Mouse (Mus musculus) midbrain, embryonic 13.5 days (tissue): ENCODE measurements at regions not wholly inside any gene's neighbourhood (a gene's known extent, or its start where the extent isn't known, plus 50 kb on each side); places are given as distances from the start of the nearest gene placed in this dataset.

ENCODE experiments used
- ATAC-seq: fragments of 200-750 bp; cut with Nextera tagmentation; 2 replicates; pipeline ENCODE4 v1.8.0; 2017; ENCODE audit warnings: mild to moderate bottlenecking, moderate TSS enrichment, moderate library complexity
- H3K27ac ChIP-seq: fragments of 300-500 bp; sonication (generic); 2 replicates; pipeline ENCODE4 v1.5.1; 2015; ENCODE audit warnings: inconsistent platforms, mild to moderate bottlenecking, moderate library complexity
- H3K27me3 ChIP-seq: fragments of 300-500 bp; sonication (generic); 2 replicates; pipeline ENCODE4 v1.6.1; 2015; ENCODE audit warnings: mild to moderate bottlenecking, inconsistent platforms
- H3K36me3 ChIP-seq: fragments of 300-500 bp; sonication (generic); 2 replicates; pipeline ENCODE4 v1.6.1; 2015; ENCODE audit warnings: mild to moderate bottlenecking, inconsistent platforms
- H3K4me1 ChIP-seq: fragments of 300-500 bp; sonication (generic); replicated peaks from 2 replicates; pipeline ENCODE4 v1.6.1; 2015; ENCODE audit warnings: inconsistent platforms
- H3K4me2 ChIP-seq: fragments of 300-500 bp; sonication (generic); replicated peaks from 2 replicates; pipeline ENCODE4 v1.6.1; 2015; ENCODE audit warnings: moderate library complexity, mild to moderate bottlenecking, inconsistent platforms
- H3K4me3 ChIP-seq: fragments of 300-500 bp; sonication (generic); replicated peaks from 2 replicates; pipeline ENCODE4 v1.5.1; 2015; ENCODE audit warnings: mild to moderate bottlenecking, inconsistent platforms
- H3K9ac ChIP-seq: fragments of 300-500 bp; sonication (generic); replicated peaks from 2 replicates; pipeline ENCODE4 v1.6.1; 2015; ENCODE audit warnings: mild to moderate bottlenecking, inconsistent platforms
- H3K9me3 ChIP-seq: fragments of 300-500 bp; sonication (generic); 2 replicates; pipeline ENCODE4 v1.6.1; 2016; ENCODE audit warnings: mild to moderate bottlenecking, inconsistent platforms
- WGBS: fragments of 180-500 bp; shearing (Covaris S2); methylation state at CpG from one replicate; pipeline ENCODE4 v1.1.7; 2015; 5-methylcytosine and 5-hydroxymethylcytosine counted together

DNA sequence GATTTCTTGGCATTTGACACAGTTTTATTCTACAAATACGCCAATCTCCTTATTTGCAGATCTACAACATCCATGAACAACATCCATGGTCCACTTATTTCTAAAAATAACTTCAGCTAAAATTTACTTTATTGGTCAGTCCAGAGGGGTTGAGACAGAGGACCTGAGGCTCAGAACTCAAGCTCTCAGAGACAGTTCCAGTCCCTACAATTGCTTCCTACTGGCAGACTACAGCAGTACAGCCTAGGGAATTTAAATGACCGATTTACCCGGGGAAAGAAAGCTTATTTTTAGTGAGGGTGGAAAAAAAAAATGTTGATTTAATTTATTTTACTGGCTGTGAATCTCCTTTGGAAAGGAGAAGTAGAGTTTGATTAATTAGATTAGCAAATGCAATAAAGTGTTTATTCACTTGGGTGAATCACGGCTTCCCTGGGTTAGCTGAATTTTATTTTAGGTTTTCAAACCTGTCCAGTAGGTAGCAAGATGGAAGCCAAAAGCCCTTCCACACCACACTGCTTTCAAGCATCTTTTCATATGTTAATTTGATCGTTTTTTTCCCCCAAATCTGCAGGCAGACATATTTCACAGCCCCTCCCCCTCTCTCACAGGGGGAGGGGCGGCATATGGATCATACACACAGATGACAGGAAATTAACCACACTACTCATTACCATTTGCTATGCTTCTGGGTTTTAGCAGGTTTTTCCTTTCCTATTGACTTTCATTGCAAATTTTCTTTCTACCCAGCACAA is 143.0 kb downstream of the Sox4 start:
- peak; percentile 35; the same call in 1 of the 2 replicates for ATAC-seq
- H3K4me1 ChIP-seq, result peaks cover 71% of the 10 kb centered on the region
- 25% methylated on average over 6 of the region's 6 CpGs for WGBS

DNA sequence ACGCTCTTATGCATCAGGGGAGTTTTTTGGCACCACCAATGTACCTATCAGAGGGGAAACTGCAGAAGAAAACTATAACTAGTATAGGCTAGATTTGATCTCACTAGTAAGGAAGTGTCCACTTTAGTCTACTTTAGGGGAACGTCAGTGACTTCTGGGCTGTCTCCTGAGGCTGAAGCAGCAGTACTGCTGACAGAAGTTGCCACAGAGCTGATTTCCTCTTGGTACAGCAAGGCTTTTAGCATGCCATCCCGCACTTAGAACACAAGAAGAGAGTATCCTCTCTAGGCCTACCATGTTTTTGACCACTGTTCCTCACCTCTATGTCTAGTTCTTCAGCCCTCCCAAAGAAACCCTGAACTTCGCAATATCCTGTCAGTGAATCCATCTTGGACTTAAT is 148.2 kb downstream of the Sox4 start:
- Histone ChIP-seq H3K4me3 (no peak overlapping the region), H3K4me2 (no peak overlapping the region), H3K27ac (no peak overlapping the region), H3K36me3 (no peaks in the 10 kb centered on the region), H3K9ac (no peak overlapping the region), H3K4me1 (peaks cover 42% of the 10 kb centered on the region), H3K27me3 (no peaks in the 10 kb centered on the region), H3K9me3 (no peaks in the 10 kb centered on the region)
- ATAC-seq, result no peak
- 72% methylated on average over 4 of the region's 4 CpGs for WGBS

More for the DNA sequence above, 143.0 kb downstream of the Sox4 start:
- peak overlapping the region; percentile 90 for H3K27ac ChIP-seq
- no peak overlapping the region for H3K4me3 ChIP-seq
- peak overlapping the region; percentile 24 for H3K4me2 ChIP-seq
- no peak overlapping the region for H3K9ac ChIP-seq
- no peaks in the 10 kb centered on the region for H3K9me3 ChIP-seq
- no peaks in the 10 kb centered on the region for H3K36me3 ChIP-seq
- H3K27me3 ChIP-seq, result no peaks in the 10 kb centered on the region

DNA sequence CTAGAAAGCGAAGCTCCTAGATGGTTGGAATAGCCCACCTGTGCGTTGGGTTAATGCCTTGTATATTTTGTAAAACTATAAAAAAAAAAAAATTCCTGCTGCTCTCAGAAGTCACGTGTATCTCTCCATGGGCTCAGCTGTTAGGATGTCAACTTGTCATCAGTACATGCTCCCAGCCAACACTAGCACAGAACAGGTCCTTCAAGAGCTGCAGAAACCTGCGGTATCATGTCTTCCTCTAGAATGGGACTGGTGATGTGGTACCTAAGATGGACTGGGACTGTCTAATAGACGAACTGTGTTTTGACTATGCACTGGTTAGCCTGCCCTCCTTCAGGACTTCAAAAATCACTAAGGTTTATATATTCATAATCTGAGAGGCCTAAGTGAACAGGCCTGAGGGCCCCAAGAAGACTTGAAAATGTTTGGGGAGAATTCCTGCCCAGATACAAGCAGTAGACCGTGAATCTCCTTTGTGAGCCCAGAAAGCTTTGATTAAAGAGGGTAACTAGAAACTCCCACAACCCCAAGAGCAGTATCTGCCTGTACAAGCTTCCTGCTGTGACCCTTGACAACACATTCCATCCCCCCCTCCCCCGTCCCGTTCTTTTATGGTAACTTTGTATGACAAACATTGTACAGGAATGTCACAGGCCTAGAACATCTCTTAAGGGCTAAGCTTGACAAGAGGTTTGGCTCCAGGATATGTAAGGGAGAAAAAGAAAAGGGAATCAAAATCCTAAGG is 152.1 kb downstream of the Sox4 start:
- peaks cover 42% of the 10 kb centered on the region for H3K4me1 ChIP-seq
- no peak overlapping the region for H3K9ac ChIP-seq
- 37% methylated on average over 8 of the region's 8 CpGs for WGBS
- H3K36me3 ChIP-seq, result no peaks in the 10 kb centered on the region
- ATAC-seq, result peak; percentile 57; the same call in 1 of the 2 replicates
- no peak overlapping the region for H3K4me2 ChIP-seq
- no peaks in the 10 kb centered on the region for H3K9me3 ChIP-seq
- no peaks in the 10 kb centered on the region for H3K27me3 ChIP-seq
- no peak overlapping the region for H3K4me3 ChIP-seq
- H3K27ac ChIP-seq, result 0 out of 2 replicates have a peak overlapping the region, but pooled peaks have one; percentile 22

DNA sequence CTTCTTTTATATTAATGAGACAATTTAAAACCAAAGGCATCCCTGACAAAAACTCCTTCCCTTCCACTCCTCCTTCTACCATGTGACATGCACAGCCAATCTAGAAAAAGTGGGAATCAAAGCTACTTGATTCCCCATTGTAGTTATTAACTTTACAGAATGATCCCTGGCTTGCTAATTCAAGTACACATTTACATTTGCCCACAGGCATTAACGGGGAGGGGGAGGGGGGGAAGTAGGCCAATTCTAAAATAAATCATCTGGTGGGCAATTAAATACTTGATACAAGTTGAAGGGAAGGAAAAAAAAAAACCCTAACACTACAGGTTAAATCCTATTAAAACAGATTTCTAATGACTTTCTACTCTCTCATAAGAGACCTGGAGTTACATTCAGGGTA is 152.8 kb downstream of the Sox4 start:
- H3K4me1 ChIP-seq, result peaks cover 40% of the 10 kb centered on the region
- no peaks in the 10 kb centered on the region for H3K9me3 ChIP-seq
- H3K4me2 ChIP-seq, result no peak overlapping the region
- WGBS, result 33% methylated on average over 1 of the region's 1 CpGs
- ATAC-seq, result no peak
- H3K27me3 ChIP-seq, result no peaks in the 10 kb centered on the region
- H3K27ac ChIP-seq, result no peak overlapping the region; the same call in 1 of the 2 replicates
- H3K36me3 ChIP-seq, result no peaks in the 10 kb centered on the region
- no peak overlapping the region for H3K4me3 ChIP-seq
- H3K9ac ChIP-seq, result no peak overlapping the region

DNA sequence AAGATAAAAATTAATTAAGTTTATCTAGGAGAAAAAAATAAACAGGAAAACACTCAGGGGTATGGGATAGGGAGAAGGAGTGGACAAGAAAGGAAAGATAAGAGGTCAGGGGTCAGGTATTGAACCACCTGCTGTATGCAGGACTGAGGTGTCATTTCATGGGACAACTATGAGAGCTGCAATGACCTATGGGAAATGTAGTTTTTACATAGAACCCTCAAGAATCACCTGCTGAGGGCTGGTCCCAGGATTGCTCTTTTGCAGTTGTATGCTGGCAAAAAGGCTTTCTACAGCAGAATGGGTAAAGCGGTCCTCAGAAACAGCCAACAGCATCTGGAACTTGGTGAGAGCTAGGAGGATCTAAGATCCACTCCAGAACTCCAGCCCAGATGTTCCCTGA is 154.0 kb downstream of the Sox4 start:
- Histone ChIP-seq H3K36me3 (no peaks in the 10 kb centered on the region), H3K4me3 (no peak overlapping the region), H3K4me1 (peaks cover 49% of the 10 kb centered on the region), H3K4me2 (no peak overlapping the region), H3K9me3 (no peaks in the 10 kb centered on the region), H3K27ac (0 out of 2 replicates have a peak overlapping the region, but pooled peaks have one; percentile 5), H3K9ac (no peak overlapping the region), H3K27me3 (no peaks in the 10 kb centered on the region)
- ATAC-seq, result no peak
- WGBS, result 84% methylated on average over 1 of the region's 1 CpGs

DNA sequence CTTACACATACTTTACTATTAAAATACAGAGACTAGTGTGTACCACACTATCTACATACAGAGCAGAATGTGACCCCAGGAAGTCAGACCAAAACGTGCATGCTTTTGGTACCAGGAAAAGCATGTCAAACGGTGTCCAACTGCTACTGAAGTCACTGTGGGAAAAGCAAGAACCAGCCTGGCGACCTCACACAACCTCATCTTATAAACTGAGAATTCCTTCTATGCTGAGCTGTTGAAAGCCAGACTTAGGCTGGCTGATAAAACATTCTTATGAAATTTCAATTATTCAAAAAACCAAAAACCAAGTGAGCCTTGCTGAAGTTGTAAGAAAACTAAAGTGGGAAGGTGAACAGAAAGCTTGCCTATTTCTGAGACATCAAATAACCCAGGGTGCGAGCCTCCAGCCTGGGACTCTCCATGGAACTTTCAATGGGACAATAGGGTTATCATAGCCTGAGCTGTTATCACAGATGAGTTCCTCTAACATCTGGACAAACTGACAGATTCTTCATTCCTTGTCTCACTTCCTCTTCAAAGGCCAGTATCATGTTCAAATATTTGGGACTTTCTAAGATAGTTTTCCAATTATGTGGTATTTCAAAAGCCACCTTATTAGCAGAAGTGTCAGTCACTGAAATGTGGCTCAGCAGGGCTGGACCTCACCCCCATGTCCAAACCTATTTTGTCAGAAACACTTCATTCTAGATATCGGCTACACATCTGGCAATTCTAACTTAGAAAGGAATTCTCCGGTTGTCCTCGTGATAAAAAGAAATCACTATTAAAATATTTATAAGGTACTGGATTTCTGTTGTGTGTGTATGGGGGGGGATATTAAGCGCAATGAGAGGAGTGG is 155.7 kb downstream of the Sox4 start:
- H3K4me2 ChIP-seq, result no peak overlapping the region
- no peak overlapping the region for H3K9ac ChIP-seq
- H3K27ac ChIP-seq, result 0 out of 2 replicates have a peak overlapping the region, but pooled peaks have one; percentile 3
- H3K27me3 ChIP-seq, result no peaks in the 10 kb centered on the region
- no peak for ATAC-seq
- no peak overlapping the region for H3K4me3 ChIP-seq
- H3K9me3 ChIP-seq, result no peaks in the 10 kb centered on the region
- H3K4me1 ChIP-seq, result peaks cover 66% of the 10 kb centered on the region
- 67% methylated on average over 8 of the region's 8 CpGs for WGBS
- H3K36me3 ChIP-seq, result no peaks in the 10 kb centered on the region

DNA sequence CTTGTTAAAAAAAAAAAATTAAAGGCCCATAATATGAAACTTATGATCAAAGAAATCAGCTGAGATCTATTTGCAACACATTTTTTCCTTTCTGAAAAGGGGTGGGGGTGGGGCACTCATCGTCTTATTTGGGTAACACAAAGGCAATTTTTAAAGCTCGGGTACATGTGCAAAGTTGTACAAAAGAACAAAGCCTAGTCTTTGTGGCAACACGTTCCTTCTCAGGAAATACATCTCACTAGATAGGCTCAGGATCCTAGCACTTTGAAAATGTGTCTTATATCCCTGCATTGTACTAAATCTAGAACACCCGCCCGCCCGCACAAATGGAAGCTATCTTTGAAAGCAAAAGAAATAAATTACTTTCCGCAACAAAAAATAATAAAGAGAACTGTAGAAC is 158.2 kb downstream of the Sox4 start:
- H3K27me3 ChIP-seq, result no peaks in the 10 kb centered on the region
- ATAC-seq, result no peak
- no peak overlapping the region for H3K4me3 ChIP-seq
- 0 out of 2 replicates have a peak overlapping the region, but pooled peaks have one; percentile 11 for H3K4me2 ChIP-seq
- H3K27ac ChIP-seq, result peak overlapping the region; percentile 78
- H3K9ac ChIP-seq, result no peak overlapping the region
- H3K9me3 ChIP-seq, result no peaks in the 10 kb centered on the region
- WGBS, result 29% methylated on average over 7 of the region's 7 CpGs
- H3K36me3 ChIP-seq, result no peaks in the 10 kb centered on the region
- H3K4me1 ChIP-seq, result peaks cover 76% of the 10 kb centered on the region

DNA sequence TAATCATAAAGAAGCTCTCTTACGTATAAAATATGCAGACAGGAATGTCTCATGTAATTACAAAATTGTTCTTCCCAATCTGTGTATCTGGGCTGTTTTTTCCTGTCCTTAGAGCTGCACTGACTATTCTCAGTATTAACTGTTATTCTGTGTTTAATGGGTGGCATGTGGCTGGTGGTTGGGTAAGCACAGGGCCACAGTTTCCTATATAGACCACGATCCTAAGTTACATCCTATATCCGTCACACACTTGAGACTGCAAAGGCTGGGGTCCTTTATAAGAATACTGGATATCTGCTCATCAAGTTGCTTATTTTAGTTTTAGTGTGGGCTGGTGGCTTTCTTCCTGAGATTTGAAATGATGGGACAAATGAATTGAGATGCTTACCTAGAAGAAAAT is 159.0 kb downstream of the Sox4 start:
- H3K4me2 ChIP-seq, result no peak overlapping the region
- H3K4me1 ChIP-seq, result peaks cover 76% of the 10 kb centered on the region
- no peak for ATAC-seq

DNA sequence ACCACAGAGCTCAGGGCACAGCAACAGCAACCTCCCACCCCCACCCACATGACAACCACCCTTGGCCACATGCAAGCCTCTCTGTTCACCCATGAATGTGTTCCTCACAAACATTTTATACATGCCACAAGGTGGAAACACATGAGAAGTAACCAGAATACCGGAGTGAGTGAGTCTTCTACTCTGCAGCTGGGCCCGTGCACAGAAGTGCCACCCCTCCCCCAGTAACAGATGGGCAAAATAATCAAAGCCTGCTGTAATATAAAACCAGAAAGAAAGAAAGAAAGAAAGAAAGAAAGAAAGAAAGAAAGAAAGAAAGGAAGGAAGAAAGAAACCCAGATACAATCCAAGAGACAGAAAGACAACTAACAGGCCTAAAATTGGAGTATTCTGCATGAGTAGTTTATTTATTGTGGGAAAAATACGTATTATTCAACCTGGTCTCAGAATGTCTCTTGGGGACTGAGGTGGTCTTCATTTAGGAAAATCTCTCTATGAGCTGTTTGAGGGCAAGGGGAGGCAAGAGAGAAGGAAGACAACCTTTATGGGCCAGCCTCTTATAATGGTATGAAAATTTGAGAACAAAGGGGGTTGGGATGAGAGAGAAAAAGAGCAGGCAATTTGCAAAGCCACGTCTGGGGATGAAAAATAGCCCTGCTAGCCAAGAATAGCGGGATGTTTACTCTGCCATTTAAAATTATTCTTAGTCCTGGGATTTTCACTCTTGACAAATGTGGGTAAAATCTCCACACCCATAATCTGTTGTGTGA is 160.2 kb downstream of the Sox4 start:
- 15% methylated on average over 5 of the region's 5 CpGs for WGBS
- no peak overlapping the region for H3K9ac ChIP-seq
- no peaks in the 10 kb centered on the region for H3K27me3 ChIP-seq
- ATAC-seq, result 0 out of 2 replicates have a peak, but pooled peaks have one; percentile 21
- H3K4me3 ChIP-seq, result no peak overlapping the region
- no peaks in the 10 kb centered on the region for H3K36me3 ChIP-seq
- peaks cover 75% of the 10 kb centered on the region for H3K4me1 ChIP-seq
- no peaks in the 10 kb centered on the region for H3K9me3 ChIP-seq
- peak overlapping the region; percentile 81 for H3K27ac ChIP-seq
- peak overlapping the region; percentile 14 for H3K4me2 ChIP-seq

More for the DNA sequence above, 159.0 kb downstream of the Sox4 start:
- Histone ChIP-seq H3K4me3 (no peak overlapping the region), H3K36me3 (no peaks in the 10 kb centered on the region), H3K27ac (peak overlapping the region; percentile 47), H3K27me3 (no peaks in the 10 kb centered on the region), H3K9ac (no peak overlapping the region), H3K9me3 (no peaks in the 10 kb centered on the region)
- WGBS, result 61% methylated on average over 3 of the region's 3 CpGs

DNA sequence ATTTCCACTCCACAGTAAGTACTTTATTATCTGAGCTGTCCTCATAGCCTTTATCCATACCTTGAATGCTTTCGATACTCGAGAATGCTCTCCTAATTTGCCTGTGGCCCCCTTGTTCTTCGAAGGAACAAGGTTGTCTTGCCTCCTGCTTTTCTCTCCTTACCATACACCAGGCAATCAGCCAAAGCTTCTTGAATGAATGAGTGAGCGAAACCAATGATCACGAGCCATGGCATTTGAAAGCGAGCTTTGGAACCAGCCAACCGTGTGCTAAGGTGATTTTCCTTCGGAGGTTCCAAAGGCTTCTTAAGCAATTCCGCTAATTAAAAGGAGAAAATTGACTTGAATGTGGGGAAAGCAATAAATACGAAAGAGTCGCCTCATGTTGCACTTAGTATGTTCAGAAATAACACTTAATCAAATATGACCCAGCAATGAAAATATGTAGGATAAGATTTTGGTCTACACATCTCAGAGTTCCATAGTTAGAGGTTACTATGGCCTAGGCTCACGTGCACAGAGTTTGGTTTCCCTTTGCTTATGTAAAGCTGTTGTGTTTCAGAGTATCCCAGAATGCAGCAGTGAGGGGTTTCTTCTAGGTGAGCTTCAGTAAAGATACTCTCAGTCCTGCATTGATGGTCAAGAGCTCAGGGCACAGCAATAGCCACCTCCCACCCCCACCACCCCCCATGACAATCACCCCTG is 160.9 kb downstream of the Sox4 start:
- no peaks in the 10 kb centered on the region for H3K27me3 ChIP-seq
- H3K4me1 ChIP-seq, result peaks cover 73% of the 10 kb centered on the region
- H3K4me3 ChIP-seq, result no peak overlapping the region
- 35% methylated on average over 12 of the region's 12 CpGs for WGBS
- H3K4me2 ChIP-seq, result no peak overlapping the region
- peak overlapping the region; percentile 81 for H3K27ac ChIP-seq
- no peaks in the 10 kb centered on the region for H3K36me3 ChIP-seq
- H3K9me3 ChIP-seq, result no peaks in the 10 kb centered on the region
- no peak for ATAC-seq
- no peak overlapping the region for H3K9ac ChIP-seq

DNA sequence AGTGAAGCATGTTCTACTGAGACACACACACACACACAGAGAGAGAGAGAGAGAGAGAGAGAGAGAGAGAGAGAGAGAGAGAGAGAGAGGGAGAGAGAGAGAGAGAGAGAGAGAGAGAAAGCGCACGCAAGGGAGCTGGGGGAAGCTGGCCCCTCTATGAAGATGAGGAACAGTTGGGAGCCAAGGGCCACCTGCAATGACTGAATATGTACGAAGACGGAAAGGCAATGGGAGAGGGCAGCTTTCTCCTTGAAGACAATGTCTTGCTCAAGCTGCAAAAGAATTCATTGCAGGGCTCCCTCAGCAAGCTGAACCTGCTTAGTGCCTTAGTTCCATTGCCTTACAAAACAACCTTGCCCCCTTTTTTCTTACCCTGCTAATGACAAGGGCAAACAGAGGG is 163.1 kb downstream of the Sox4 start:
- Histone ChIP-seq H3K27me3 (no peaks in the 10 kb centered on the region), H3K27ac (no peak overlapping the region), H3K9me3 (no peaks in the 10 kb centered on the region), H3K4me1 (peaks cover 72% of the 10 kb centered on the region), H3K4me3 (no peak overlapping the region), H3K9ac (no peak overlapping the region), H3K4me2 (no peak overlapping the region), H3K36me3 (no peaks in the 10 kb centered on the region)
- 36% methylated on average over 4 of the region's 4 CpGs for WGBS
- ATAC-seq, result no peak
